Mouse (Mus musculus) midbrain, embryonic 12.5 days (tissue): ENCODE measurements around the gene Cep83. TPM values are rescaled to one million over a fixed set of nuclear protein-coding genes. Genes with fewer than 3 reads are reported as not detected.

Experiments
- ATAC-seq: fragments of 200-750 bp; cut with Nextera tagmentation; 2 replicates; pipeline ENCODE4 v1.8.0; 2017; ENCODE audit warnings: low read depth, moderate TSS enrichment, moderate library complexity; ENCODE audit not compliant: low FRiP score
- H3K27ac ChIP-seq: fragments of 300-500 bp; sonication (generic); replicated peaks from 2 replicates; pipeline ENCODE4 v1.5.1; 2016; ENCODE audit warnings: mild to moderate bottlenecking
- H3K27me3 ChIP-seq: fragments of 300-500 bp; sonication (generic); 2 replicates; pipeline ENCODE4 v1.6.1; 2016; ENCODE audit warnings: mild to moderate bottlenecking
- H3K36me3 ChIP-seq: fragments of 300-500 bp; sonication (generic); 2 replicates; pipeline ENCODE4 v1.6.1; 2016
- H3K4me1 ChIP-seq: fragments of 300-500 bp; sonication (generic); 2 replicates; pipeline ENCODE4 v1.6.1; 2016
- H3K4me2 ChIP-seq: fragments of 300-500 bp; sonication (generic); replicated peaks from 2 replicates; pipeline ENCODE4 v1.6.1; 2016; ENCODE audit warnings: mild to moderate bottlenecking, moderate library complexity
- H3K4me3 ChIP-seq: fragments of 300-500 bp; sonication (generic); 2 replicates; pipeline ENCODE4 v1.5.1; 2016; ENCODE audit warnings: mild to moderate bottlenecking
- H3K9ac ChIP-seq: fragments of 300-500 bp; sonication (generic); replicated peaks from 2 replicates; pipeline ENCODE4 v1.6.1; 2016; ENCODE audit warnings: mild to moderate bottlenecking, moderate library complexity
- H3K9me3 ChIP-seq: fragments of 300-500 bp; sonication (generic); 2 replicates; pipeline ENCODE4 v1.6.1; 2016; ENCODE audit warnings: mild to moderate bottlenecking
- WGBS: fragments of 180-500 bp; shearing (Covaris S2); methylation state at CpG from one replicate; pipeline ENCODE4 v1.1.7; 2016; 5-methylcytosine and 5-hydroxymethylcytosine counted together
- polyA plus RNA-seq: library from polyadenylated mRNA; unstranded; fragments of >200 nt; fragmentation: Nextera tagmentation; extraction: Ambion mirVana; gene quantifications from 2 replicates; pipeline ENCODE4 v1.2.1, GENCODE M21; 2016

Cep83 gene
- polyA plus RNA-seq, 1 experiment from 2014 or later = 24.5 TPM

DNA sequence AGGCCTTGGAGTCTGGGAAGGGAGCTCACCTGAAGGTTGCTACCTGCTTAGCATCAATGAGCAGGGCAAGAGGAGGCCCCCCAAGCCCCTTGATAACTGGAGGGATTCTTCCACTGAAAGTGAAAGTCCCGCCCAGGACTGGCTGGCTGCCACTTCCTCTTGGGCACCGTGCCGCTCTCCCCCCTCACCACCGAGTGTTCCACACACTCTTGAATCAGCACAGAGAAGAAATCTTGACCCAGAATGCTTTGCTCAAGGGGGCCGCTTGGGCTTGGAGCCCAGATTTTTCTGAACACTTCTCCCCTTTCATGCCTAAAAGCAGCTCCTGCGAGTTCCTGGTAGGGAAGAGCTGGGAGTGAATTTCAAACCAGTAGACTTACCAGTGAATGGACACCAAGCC lies 141.0 kb downstream of the Cep83 start:
- Histone ChIP-seq H3K36me3 (peaks cover 23% of the 10 kb centered on the region), H3K9ac (no peak overlapping the region), H3K4me1 (no peaks in the 10 kb centered on the region), H3K9me3 (no peaks in the 10 kb centered on the region), H3K27ac (no peak overlapping the region), H3K4me3 (no peak overlapping the region), H3K4me2 (no peak overlapping the region), H3K27me3 (no peaks in the 10 kb centered on the region)
- WGBS = 81% methylated on average over 6 of the region's 6 CpGs
- ATAC-seq = no peak

DNA sequence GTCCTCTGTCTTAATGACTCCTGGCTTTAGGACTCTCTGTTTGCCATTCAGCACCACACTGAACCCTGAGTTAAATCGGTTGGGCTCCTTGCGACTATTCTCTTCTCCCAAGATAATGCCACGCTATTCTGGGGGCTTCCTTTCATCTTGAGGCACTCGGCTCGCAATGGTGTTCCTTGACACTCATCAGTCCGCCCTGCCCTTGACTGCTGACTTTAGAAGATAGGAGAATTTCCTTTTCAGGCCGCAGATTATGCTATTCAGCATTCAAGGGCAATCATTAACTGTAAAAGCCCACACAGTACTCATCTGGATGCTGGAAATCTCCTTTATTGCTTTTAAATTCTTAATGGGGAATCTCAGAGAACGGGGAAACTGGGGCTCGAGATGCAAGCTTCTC lies 147.4 kb downstream of the Cep83 start:
- Histone ChIP-seq H3K9me3 (no peaks in the 10 kb centered on the region), H3K27ac (no peak overlapping the region), H3K4me3 (no peak overlapping the region), H3K9ac (no peak overlapping the region), H3K4me2 (no peak overlapping the region), H3K27me3 (no peaks in the 10 kb centered on the region), H3K4me1 (no peaks in the 10 kb centered on the region), H3K36me3 (peaks cover 21% of the 10 kb centered on the region)
- WGBS = 81% methylated on average over 9 of the region's 9 CpGs
- ATAC-seq = no peak
